Mouse (Mus musculus): ENCODE data around the gene Stra6.

DNA sequence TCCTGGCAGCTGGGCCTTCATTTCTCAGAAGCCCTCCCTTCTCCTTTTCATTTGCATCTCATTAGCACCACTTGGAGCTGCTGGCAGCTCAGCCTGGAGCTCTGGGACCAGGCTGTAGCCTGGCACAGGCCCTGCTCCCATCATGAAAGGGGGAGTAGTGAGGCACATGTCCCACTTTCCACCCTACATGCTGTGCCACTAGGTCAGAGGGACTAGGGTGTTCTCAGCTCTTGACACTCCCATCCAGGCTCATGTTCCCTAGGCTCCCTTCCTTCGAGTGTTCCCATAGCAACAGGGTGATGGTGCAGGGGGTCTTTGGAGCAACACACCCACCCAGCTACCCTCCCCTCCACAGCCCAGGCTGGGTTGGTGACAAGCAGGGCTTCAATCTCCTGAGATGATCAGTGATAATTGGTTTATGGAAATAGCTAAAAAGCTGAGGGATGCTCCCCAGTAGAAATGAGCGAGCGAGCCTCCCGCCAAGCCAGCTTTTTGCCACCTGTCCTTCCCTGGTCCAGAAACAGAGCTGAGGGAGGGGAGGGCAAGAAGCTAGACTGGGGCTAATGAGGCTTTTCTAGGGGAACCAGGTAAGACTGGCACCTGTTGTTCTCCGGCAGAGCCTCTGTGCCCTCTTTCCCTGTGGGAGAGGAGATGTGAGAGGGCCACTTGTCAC, 33.2 kb downstream of the Stra6 start:
- TF ChIP-seq POLR2A (IDR thresholded peaks at IDR 0.05; ENCODE audit: low read depth, low read length) (no peak), MAX (IDR thresholded peaks at IDR 0.05; ENCODE audit: low read length) (no peak), CTCF (conservative IDR thresholded peaks at IDR 0.05 in 1 of 2, IDR thresholded peaks at IDR 0.05 in 1 of 2; ENCODE audit: low read depth in 2 of 2, low read length in 2 of 2) (no peak), RAD21 (IDR thresholded peaks at IDR 0.05; ENCODE audit: low read depth, low read length) (no peak), USF2 (conservative IDR thresholded peaks at IDR 0.05; ENCODE audit: low read depth, low read length) (no peak), E2F4 (IDR thresholded peaks at IDR 0.05; ENCODE audit: insufficient replicate concordance, low read depth, low read length) (no peak)

Measured in CH12.LX (cell line).